Mouse (Mus musculus) effector memory CD4-positive, alpha-beta T cell, adult 5 months (primary cell): ENCODE results near the gene Krt75. TPM values are rescaled to one million over a fixed set of nuclear protein-coding genes. Genes with fewer than 3 reads are reported as not detected.

Experiments used
- polyA plus RNA-seq: library from polyadenylated mRNA; unstranded; fragments of 100-300 nt; shearing (Covaris generic); gene quantifications from one replicate; pipeline ENCODE4 v1.2.1, GENCODE M21; 2017

Krt75 gene
- 0.19 TPM for polyA plus RNA-seq

GRCm38 (mm10) chr15:101573796-101574345 lies at the start of gene Krt75:
TSS of gene Krt75 (minus strand) at chr15:101573904.

GRCm38 (mm10) chr15:101562850-101563249 lies 10.9 kb downstream of the Krt75 start, which contains the start of gene Krt90:
TSS of gene Krt90 (minus strand) at chr15:101562950.

GRCm38 (mm10) chr15:101550567-101550966 lies 23.1 kb downstream of the Krt75 start, which contains the start of gene Krt82:
TSS of gene Krt82 (minus strand) at chr15:101550667.

GRCm38 (mm10) chr15:101532720-101533119 lies 41.0 kb downstream of the Krt75 start, which contains the start of gene Krt84:
TSS of gene Krt84 (minus strand) at chr15:101532820.

GRCm38 (mm10) chr15:101517161-101517560 lies 56.5 kb downstream of the Krt75 start, which contains the start of gene Gm49425:
TSS of gene Gm49425 (minus strand) at chr15:101517261.

Other genes starting within 250 kb of the Krt75 start
- gene Krt80, start 203.7 kb downstream of the Krt75 start, polyA plus RNA-seq, result not detected
- not detected for gene Krt7, start 162.9 kb downstream of the Krt75 start, polyA plus RNA-seq
- not detected for gene Krt87, start 135.1 kb downstream of the Krt75 start, polyA plus RNA-seq
- gene Krt88, start 126.2 kb downstream of the Krt75 start, polyA plus RNA-seq, result not detected
- gene Krt81, start 110.2 kb downstream of the Krt75 start, polyA plus RNA-seq, result not detected
- gene Krt86, start 100.4 kb downstream of the Krt75 start, polyA plus RNA-seq, result not detected
- gene Krt83, start 82.4 kb downstream of the Krt75 start, polyA plus RNA-seq, result 17.0 TPM
- gene Gm49425, start 56.6 kb downstream of the Krt75 start, polyA plus RNA-seq, result not detected
- not detected for gene Krt84, start 41.1 kb downstream of the Krt75 start, polyA plus RNA-seq
- not detected for gene Krt82, start 23.2 kb downstream of the Krt75 start, polyA plus RNA-seq
- gene Krt90, start 11.0 kb downstream of the Krt75 start, polyA plus RNA-seq, result not detected
- not detected for gene Gm5414, start 54.3 kb upstream of the Krt75 start, polyA plus RNA-seq
- gene Gm5478, start 73.5 kb upstream of the Krt75 start, polyA plus RNA-seq, result not detected
- gene Krt6b, start 106.4 kb upstream of the Krt75 start, polyA plus RNA-seq, result not detected
- not detected for gene Krt6a, start 120.4 kb upstream of the Krt75 start, polyA plus RNA-seq
- not detected for gene Krt5, start 139.0 kb upstream of the Krt75 start, polyA plus RNA-seq
- gene Krt71, start 169.2 kb upstream of the Krt75 start, polyA plus RNA-seq, result not detected
- not detected for gene Krt72, start 212.6 kb upstream of the Krt75 start, polyA plus RNA-seq
- gene Krt73, start 228.4 kb upstream of the Krt75 start, polyA plus RNA-seq, result not detected
- not detected for gene Krt2, start 244.3 kb upstream of the Krt75 start, polyA plus RNA-seq